Comparison of ENCODE assay signal across 16 mouse cellular contexts in genomic region chr8:114885026-114885592, GRCm38 (mm10).
DNase-seq lines count a peak whose midpoint lies in the region; ATAC-seq lines count a peak whose summit lies in the region.
"Had no signal": no experiment of that assay in that cellular context is flagged by ENCODE, and none has a peak within 500 bp of the region (broad histone marks: within the 10 kb centered on the region; RNA-seq: fewer than 3 reads in every experiment).

No protein-coding gene starts in this region.

- no peaks in the 10 kb centered on the region for H3K27me3 ChIP-seq in kidney, embryonic 15.5 days
- peaks cover 10% of the 10 kb centered on the region; the same call in 1 of the 2 replicates for H3K27me3 ChIP-seq in limb, embryonic 13.5 days
- H3K27me3 ChIP-seq: CH12.LX; liver, embryonic 13.5 days had no signal

- no peak for DNase-seq in kidney, postnatal 25 days
- DNase-seq in B cell, adult 2 months, result peak; percentile 29 to 40
- peak; percentile 44 for DNase-seq in embryo, embryonic 11 days
- DNase-seq in right cerebral cortex, postnatal 4 days, result no peak
- no peak for DNase-seq in layer of hippocampus, postnatal 36 days
- DNase-seq: adrenal gland, postnatal 14 days; cerebellum, adult 2 months; gastrocnemius, postnatal 25 days; heart, postnatal 14 days; kidney, adult 9 months; liver, embryonic 13.5 days; thymus, postnatal 4 days had no signal

- H3K4me2 ChIP-seq in kidney, embryonic 15.5 days, result peak overlapping the region; percentile 33; the same call in 1 of the 2 replicates
- peak overlapping the region; percentile 14; the same call in 1 of the 2 replicates for H3K4me2 ChIP-seq in limb, embryonic 13.5 days (replicated peaks)
- H3K4me2 ChIP-seq: liver, embryonic 13.5 days had no signal

- no peak overlapping the region for H3K4me3 ChIP-seq in kidney, embryonic 15.5 days (replicated peaks)
- H3K4me3 ChIP-seq in limb, embryonic 13.5 days, result no peak overlapping the region
- H3K4me3 ChIP-seq: liver, embryonic 13.5 days had no signal

- H3K9ac ChIP-seq in kidney, embryonic 15.5 days, result no peak overlapping the region
- no peak overlapping the region for H3K9ac ChIP-seq in limb, embryonic 13.5 days
- H3K9ac ChIP-seq: liver, embryonic 13.5 days had no signal

- no peak for ATAC-seq in kidney, embryonic 15.5 days (replicated peaks; ENCODE audit: low FRiP score)
- ATAC-seq in limb, embryonic 13.5 days (ENCODE audit: low FRiP score, low read depth), result no peak
- ATAC-seq in megakaryocyte-erythroid progenitor cell, adult 5-6 weeks (replicated peaks; ENCODE audit: low FRiP score, low TSS enrichment, poor library complexity, severe bottlenecking), result no peak

- no peaks in the 10 kb centered on the region for H3K9me3 ChIP-seq in kidney, embryonic 15.5 days (replicated peaks)
- no peaks in the 10 kb centered on the region for H3K9me3 ChIP-seq in limb, embryonic 13.5 days
- H3K9me3 ChIP-seq: liver, embryonic 13.5 days had no signal

- H3K4me1 ChIP-seq in kidney, embryonic 15.5 days, result peaks cover 56% of the 10 kb centered on the region
- peaks cover 30% of the 10 kb centered on the region for H3K4me1 ChIP-seq in limb, embryonic 13.5 days

- peak overlapping the region; percentile 57 for H3K27ac ChIP-seq in kidney, embryonic 15.5 days
- no peak overlapping the region for H3K27ac ChIP-seq in limb, embryonic 13.5 days
- H3K27ac ChIP-seq: liver, embryonic 13.5 days had no signal

- H3K36me3 ChIP-seq in kidney, embryonic 15.5 days, result no peaks in the 10 kb centered on the region
- H3K36me3 ChIP-seq in limb, embryonic 13.5 days, result no peaks in the 10 kb centered on the region
- H3K36me3 ChIP-seq: liver, embryonic 13.5 days had no signal

- 23% methylated on average over 18 of the region's 18 CpGs for WGBS in kidney, embryonic 15.5 days
- 35% methylated on average over 18 of the region's 18 CpGs for WGBS in limb, embryonic 13.5 days

Comparison
In these comparisons a context has a peak if more than half of its experiments do, and no peak if none do; other contexts are left out.
1. DNase-seq: peak in B cell, adult 2 months (2 of 2) and embryo, embryonic 11 days (single experiment); none in kidney, postnatal 25 days (0 of 2), right cerebral cortex, postnatal 4 days (single experiment) and layer of hippocampus, postnatal 36 days (0 of 2).